Mouse (Mus musculus) spleen, adult 2 months (tissue): Measurements from ENCODE around the gene Lrrk1.

Experiments used
- CTCF ChIP-seq: fragments of 200-500 bp; IDR thresholded peaks from 2 replicates; pipeline ENCODE4 v1.5.1; 2011; ENCODE audit warnings: mild to moderate bottlenecking, inconsistent platforms; ENCODE audit not compliant: insufficient read depth, insufficient read length, insufficient replicate concordance; ENCODE audit errors: extremely low read depth
- POLR2A ChIP-seq: fragments of 200-500 bp; IDR thresholded peaks from 2 replicates; pipeline ENCODE4 v1.6.1; 2011; ENCODE audit warnings: low read depth, low read length, inconsistent platforms

- TF ChIP-seq CTCF (no peak), POLR2A (no peak)
Measured at GRCm38 (mm10) chr7:66282984-66283612, 105.1 kb downstream of the Lrrk1 start.
